Mouse (Mus musculus) heart, embryonic 11.5 days (tissue): ENCODE measurements around the gene Prkcq. TPM values are rescaled to one million over a fixed set of nuclear protein-coding genes. Genes with fewer than 3 reads are reported as not detected.

ENCODE experiments used
- ATAC-seq: fragments of 200-750 bp; cut with Nextera tagmentation; replicated peaks from 2 replicates; pipeline ENCODE4 v1.8.0; 2017; ENCODE audit warnings: moderate library complexity; ENCODE audit not compliant: insufficient number of reproducible peaks, low FRiP score, low TSS enrichment
- H3K27ac ChIP-seq: fragments of 300-500 bp; sonication (generic); 2 replicates; pipeline ENCODE4 v1.5.1; 2014; ENCODE audit warnings: mild to moderate bottlenecking, low read depth, low read length
- H3K27me3 ChIP-seq: fragments of 300-500 bp; sonication (generic); 2 replicates; pipeline ENCODE4 v1.6.1; 2014; ENCODE audit warnings: mild to moderate bottlenecking, low read length, mixed read lengths; ENCODE audit not compliant: control insufficient read depth, insufficient read depth
- H3K36me3 ChIP-seq: fragments of 300-500 bp; sonication (generic); 2 replicates; pipeline ENCODE4 v1.6.1; 2014; ENCODE audit warnings: mild to moderate bottlenecking, low read length, moderate library complexity, mixed read lengths; ENCODE audit not compliant: control insufficient read depth, insufficient read depth
- H3K4me1 ChIP-seq: fragments of 300-500 bp; sonication (generic); 2 replicates; pipeline ENCODE4 v1.6.1; 2014; ENCODE audit warnings: low read length; ENCODE audit not compliant: control insufficient read depth, insufficient read depth
- H3K4me2 ChIP-seq: fragments of 300-500 bp; sonication (generic); 2 replicates; pipeline ENCODE4 v1.6.1; 2014; ENCODE audit warnings: mild to moderate bottlenecking, moderate library complexity
- H3K4me3 ChIP-seq: fragments of 300-500 bp; sonication (generic); 2 replicates; pipeline ENCODE4 v1.5.1; 2014; ENCODE audit warnings: low read depth, low read length
- H3K9ac ChIP-seq: fragments of 300-500 bp; sonication (generic); 2 replicates; pipeline ENCODE4 v1.6.1; 2014; ENCODE audit warnings: mild to moderate bottlenecking, low read depth, low read length, moderate library complexity
- H3K9me3 ChIP-seq: fragments of 300-500 bp; sonication (generic); replicated peaks from 2 replicates; pipeline ENCODE4 v1.6.1; 2016; ENCODE audit warnings: low read length; ENCODE audit not compliant: control insufficient read depth
- WGBS: fragments of 180-500 bp; shearing (Covaris S2); extraction: QIAGEN DNeasy Blood & Tissue Kit; methylation state at CpG from one replicate; pipeline ENCODE4 v1.1.7; 2014; ENCODE audit not compliant: insufficient replicate concordance; 5-methylcytosine and 5-hydroxymethylcytosine counted together
- polyA plus RNA-seq: library from polyadenylated mRNA; unstranded; fragments of >200 nt; fragmentation: Nextera tagmentation; extraction: Ambion mirVana; gene quantifications from 2 replicates; pipeline ENCODE4 v1.2.1, GENCODE M21; 2014

The Prkcq gene
- polyA plus RNA-seq, 1 experiment from 2014 or later, result 1.7 TPM

DNA sequence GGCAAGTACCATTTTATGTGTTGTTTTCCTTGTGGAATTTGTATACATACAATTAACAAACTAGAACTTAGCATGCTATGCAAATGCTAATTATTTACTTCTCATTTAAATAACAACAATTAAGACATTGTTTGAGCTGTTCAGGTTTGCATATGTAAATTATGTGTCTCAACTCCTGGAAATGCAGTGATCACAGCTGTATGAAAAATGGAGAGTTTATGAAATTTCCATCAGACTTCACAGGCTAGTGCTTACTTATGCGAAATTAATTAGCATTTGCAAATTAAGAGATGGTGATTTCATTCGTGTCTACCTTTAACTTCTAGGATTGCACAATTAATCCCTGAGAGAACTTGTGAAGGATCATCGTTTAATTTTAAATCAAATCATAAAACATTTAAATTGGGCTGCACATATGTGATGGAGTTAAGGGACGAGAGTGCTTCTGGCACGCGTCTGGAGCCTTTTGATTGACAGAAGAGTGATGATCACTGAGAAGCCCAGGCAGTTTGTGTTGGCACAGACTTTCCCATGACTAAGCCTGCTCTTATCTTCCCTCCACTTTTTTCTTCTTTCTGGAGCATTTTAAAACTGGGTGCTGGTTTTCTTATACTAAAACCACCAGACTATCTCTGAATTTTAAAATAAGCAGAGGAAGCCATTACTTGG lies 20.1 kb upstream of the Prkcq start:
- Histone ChIP-seq H3K27me3 (no peaks in the 10 kb centered on the region), H3K27ac (no peak overlapping the region), H3K4me1 (no peaks in the 10 kb centered on the region), H3K9ac (no peak overlapping the region), H3K9me3 (no peaks in the 10 kb centered on the region), H3K36me3 (no peaks in the 10 kb centered on the region), H3K4me2 (no peak overlapping the region), H3K4me3 (no peak overlapping the region)
- no peak for ATAC-seq
- 65% methylated on average over 6 of the region's 6 CpGs for WGBS

DNA sequence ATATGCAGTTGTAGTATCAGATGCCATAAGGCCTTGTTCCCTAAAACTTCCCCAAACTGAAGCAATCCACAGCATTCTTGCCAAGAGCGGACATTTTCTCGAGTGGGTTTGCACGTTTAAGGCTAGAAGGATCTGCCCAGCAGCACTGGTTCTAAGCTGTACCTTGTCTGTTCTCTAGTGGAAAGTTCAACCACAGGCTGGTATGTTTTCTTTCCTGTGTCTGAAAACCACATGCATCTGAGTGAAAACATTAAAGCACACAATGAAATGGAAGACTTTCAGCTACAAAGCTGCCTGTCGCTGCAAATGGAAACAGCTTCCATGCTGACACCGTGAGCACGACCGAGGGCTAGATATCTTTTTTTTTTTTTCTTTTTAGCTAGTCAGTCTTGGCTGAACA lies 12.3 kb upstream of the Prkcq start:
- no peaks in the 10 kb centered on the region for H3K36me3 ChIP-seq
- WGBS, result 84% methylated on average over 7 of the region's 7 CpGs
- H3K4me1 ChIP-seq, result no peaks in the 10 kb centered on the region
- H3K27ac ChIP-seq, result no peak overlapping the region
- no peaks in the 10 kb centered on the region for H3K27me3 ChIP-seq
- H3K9ac ChIP-seq, result no peak overlapping the region
- no peak for ATAC-seq
- no peaks in the 10 kb centered on the region for H3K9me3 ChIP-seq
- no peak overlapping the region for H3K4me3 ChIP-seq
- H3K4me2 ChIP-seq, result no peak overlapping the region

DNA sequence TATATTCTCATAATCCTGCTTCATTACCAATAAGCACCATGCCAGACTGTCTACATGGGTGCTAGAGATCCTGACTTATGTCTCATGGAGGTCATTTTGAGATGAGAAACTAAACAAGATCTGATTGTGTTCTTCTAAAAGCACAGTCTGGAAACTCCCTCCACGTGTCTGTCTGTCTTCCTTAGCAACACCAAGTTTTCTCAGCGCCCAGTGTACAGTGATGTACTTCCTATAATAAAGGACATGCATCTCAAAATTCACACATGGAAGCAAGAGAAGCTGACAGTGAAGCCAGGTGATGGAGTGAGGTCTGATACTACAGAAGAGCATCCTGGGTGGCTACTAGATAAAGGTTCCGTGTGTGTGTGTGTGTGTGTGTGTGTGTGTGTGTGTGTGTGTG lies 11.2 kb upstream of the Prkcq start:
- Histone ChIP-seq H3K4me3 (no peak overlapping the region), H3K9me3 (no peaks in the 10 kb centered on the region), H3K27ac (no peak overlapping the region), H3K9ac (no peak overlapping the region), H3K36me3 (no peaks in the 10 kb centered on the region), H3K27me3 (no peaks in the 10 kb centered on the region), H3K4me2 (no peak overlapping the region), H3K4me1 (no peaks in the 10 kb centered on the region)
- WGBS, result 74% methylated on average over 3 of the region's 3 CpGs
- no peak for ATAC-seq

DNA sequence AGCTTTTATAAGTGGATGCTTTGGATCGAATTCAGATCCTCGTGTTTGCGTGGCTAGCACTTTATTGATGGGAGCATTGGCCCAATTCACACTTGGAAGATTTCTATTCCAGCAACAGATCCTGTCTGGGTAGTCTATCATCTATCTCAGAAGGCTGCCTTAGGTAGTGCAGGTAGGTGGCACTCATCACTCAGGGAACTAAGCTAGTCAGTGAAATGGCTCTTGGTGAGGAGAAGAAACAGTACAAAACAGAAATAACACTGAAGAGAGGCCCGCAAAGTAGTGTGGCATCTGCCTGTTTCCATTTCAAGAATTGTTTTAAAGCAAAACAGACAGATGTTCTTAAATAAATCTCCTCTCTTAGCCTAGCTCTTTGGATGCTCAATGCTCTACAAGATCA lies 10.6 kb upstream of the Prkcq start:
- WGBS, result 89% methylated on average over 4 of the region's 4 CpGs
- H3K4me1 ChIP-seq, result no peaks in the 10 kb centered on the region

DNA sequence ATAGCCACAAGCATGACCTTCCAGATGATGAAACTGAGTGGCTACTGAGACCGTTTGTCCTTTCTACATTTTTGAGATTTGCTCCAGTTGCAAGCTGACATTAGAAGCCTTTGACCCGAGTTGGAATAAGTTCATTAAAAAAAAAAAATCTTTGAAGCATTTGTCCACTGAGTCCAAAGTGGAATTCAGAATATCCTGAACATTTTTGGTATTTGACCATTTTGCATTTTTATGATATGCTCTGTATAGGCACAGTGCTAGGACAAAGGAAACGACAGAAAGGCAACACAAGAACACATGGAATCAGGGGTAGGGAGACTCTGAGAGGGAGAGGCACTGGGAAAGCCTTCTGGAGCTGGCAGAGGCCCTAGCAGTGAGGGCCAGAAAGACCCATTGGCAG lies 9.2 kb upstream of the Prkcq start:
- Histone ChIP-seq H3K9me3 (no peaks in the 10 kb centered on the region), H3K27ac (no peak overlapping the region), H3K4me3 (no peak overlapping the region), H3K9ac (no peak overlapping the region), H3K4me2 (no peak overlapping the region), H3K27me3 (no peaks in the 10 kb centered on the region), H3K36me3 (no peaks in the 10 kb centered on the region), H3K4me1 (no peaks in the 10 kb centered on the region)
- 63% methylated on average over 3 of the region's 3 CpGs for WGBS
- ATAC-seq, result no peak

More for the DNA sequence above, 10.6 kb upstream of the Prkcq start:
- no peaks in the 10 kb centered on the region for H3K36me3 ChIP-seq
- no peak overlapping the region for H3K4me2 ChIP-seq
- H3K27ac ChIP-seq, result no peak overlapping the region
- no peak for ATAC-seq
- no peak overlapping the region for H3K4me3 ChIP-seq
- H3K9ac ChIP-seq, result no peak overlapping the region
- H3K27me3 ChIP-seq, result no peaks in the 10 kb centered on the region
- no peaks in the 10 kb centered on the region for H3K9me3 ChIP-seq

DNA sequence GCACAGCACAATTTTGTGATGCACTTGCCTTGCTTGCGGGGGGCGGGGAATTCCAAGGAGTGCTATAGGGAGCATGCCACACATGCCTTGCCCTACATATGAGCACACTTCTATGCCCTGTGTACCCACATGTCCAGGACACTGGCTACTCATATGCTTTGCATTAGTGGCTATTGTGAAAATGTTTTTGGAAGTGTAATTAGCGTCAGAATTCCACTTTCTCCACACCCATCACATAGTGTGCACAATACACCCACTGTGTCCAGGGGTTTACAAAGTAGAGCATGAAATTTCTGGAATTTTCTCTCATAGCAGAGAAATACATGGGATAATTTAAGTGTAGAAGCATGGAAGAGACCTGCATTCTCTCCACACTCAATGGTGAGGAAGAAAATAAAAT lies 7.7 kb upstream of the Prkcq start:
- H3K27ac ChIP-seq, result no peak overlapping the region
- H3K9me3 ChIP-seq, result no peaks in the 10 kb centered on the region
- no peak overlapping the region for H3K4me2 ChIP-seq
- no peaks in the 10 kb centered on the region for H3K36me3 ChIP-seq
- no peak overlapping the region for H3K4me3 ChIP-seq
- ATAC-seq, result no peak
- WGBS, result 80% methylated on average over 3 of the region's 3 CpGs
- no peak overlapping the region for H3K9ac ChIP-seq
- H3K27me3 ChIP-seq, result no peaks in the 10 kb centered on the region
- no peaks in the 10 kb centered on the region for H3K4me1 ChIP-seq

DNA sequence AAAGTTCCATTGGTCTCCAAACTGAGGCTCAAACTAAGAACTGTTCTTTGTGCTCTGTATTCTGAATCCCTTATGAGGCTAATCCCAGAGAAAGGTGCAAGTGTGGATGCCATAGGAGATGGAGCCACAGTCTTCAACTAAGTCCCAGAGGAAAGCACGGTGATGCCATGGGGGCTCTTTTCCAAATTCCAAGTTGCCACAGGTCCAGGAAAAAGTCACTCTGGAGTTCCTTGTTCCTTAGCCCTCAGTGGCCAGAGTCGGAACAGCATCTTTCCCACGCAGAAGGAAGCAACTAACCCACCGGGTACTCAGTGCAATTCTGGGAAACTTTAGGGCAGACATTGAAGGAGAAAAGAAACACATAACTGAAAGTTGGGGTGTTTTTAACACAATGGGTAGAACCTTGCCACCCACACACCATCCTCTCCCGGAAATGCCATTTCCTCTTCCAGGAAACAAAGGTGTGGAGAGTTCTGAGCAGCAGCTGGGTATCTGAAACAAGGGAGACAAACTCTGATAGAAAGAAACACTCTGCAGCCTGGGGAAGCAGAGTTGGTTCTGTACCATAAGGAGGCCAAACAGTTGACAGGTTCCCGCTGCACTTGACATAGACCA lies 2.1 kb upstream of the Prkcq start:
- Histone ChIP-seq H3K4me3 (no peak overlapping the region), H3K27me3 (peaks cover 14% of the 10 kb centered on the region), H3K27ac (no peak overlapping the region), H3K4me1 (no peaks in the 10 kb centered on the region; the same call in 1 of the 2 replicates), H3K9me3 (no peaks in the 10 kb centered on the region), H3K4me2 (no peak overlapping the region), H3K9ac (no peak overlapping the region), H3K36me3 (no peaks in the 10 kb centered on the region)
- ATAC-seq, result no peak
- 64% methylated on average over 6 of the region's 6 CpGs for WGBS

DNA sequence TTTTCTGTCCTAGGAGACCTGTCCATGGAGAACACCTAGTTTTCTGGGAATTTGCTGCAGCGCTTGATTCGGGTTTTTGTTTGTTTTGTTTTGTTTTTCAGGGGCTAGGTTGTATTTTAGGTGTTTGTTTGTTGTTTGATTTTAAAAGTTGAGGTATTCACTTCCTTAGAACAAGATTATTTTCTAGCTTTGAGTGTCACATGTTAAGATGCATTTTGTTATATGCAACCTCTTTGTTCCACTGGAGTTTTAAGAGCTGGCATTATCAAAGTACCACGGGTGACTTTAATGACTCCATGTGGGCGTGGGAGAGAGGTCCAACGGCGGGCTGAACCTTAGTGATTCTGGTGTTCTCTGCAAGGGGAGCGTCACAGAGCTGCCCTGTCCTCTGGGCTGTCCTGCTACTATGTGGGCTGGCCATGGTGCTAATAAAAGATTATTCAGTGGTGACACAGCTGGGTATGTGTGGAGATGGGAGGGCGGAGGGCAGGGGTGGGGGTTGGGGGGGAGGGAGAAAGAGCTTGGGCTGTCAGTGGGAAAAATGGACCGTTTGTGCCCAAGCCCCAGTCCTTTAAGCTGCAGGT lies 1.0 kb downstream of the Prkcq start:
- no peak for ATAC-seq
- Histone ChIP-seq H3K27me3 (peaks cover 14% of the 10 kb centered on the region), H3K9ac (no peak overlapping the region), H3K4me1 (no peaks in the 10 kb centered on the region; the same call in 1 of the 2 replicates), H3K27ac (no peak overlapping the region), H3K36me3 (no peaks in the 10 kb centered on the region), H3K4me3 (peak overlapping the region; percentile 49), H3K4me2 (peak overlapping the region; percentile 82), H3K9me3 (no peaks in the 10 kb centered on the region)
- 17% methylated on average over 9 of the region's 9 CpGs for WGBS
